Mouse (Mus musculus) liver, embryonic 13.5 days (tissue): ENCODE measurements at regions not wholly inside any gene's neighbourhood (a gene's known extent, or its start where the extent isn't known, plus 50 kb on each side); places are given as distances from the start of the nearest gene placed in this dataset.

ENCODE experiments used
- ATAC-seq: fragments of 200-750 bp; cut with Nextera tagmentation; 2 replicates; pipeline ENCODE4 v1.8.0; 2017; ENCODE audit warnings: low read depth, mild to moderate bottlenecking, moderate number of reproducible peaks, moderate library complexity
- DNase-seq: peaks from one replicate; pipeline ENCODE4 v3.0.0; 2022
- H3K27ac ChIP-seq: fragments of 300-500 bp; sonication (generic); 2 replicates; pipeline ENCODE4 v1.5.1; 2015; ENCODE audit warnings: moderate library complexity, mild to moderate bottlenecking, inconsistent platforms
- H3K27me3 ChIP-seq: fragments of 300-500 bp; sonication (generic); 2 replicates; pipeline ENCODE4 v1.6.1; 2015; ENCODE audit warnings: mild to moderate bottlenecking, inconsistent platforms
- H3K36me3 ChIP-seq: fragments of 300-500 bp; sonication (generic); 2 replicates; pipeline ENCODE4 v1.6.1; 2015; ENCODE audit warnings: mild to moderate bottlenecking, inconsistent platforms
- H3K4me1 ChIP-seq: fragments of 300-500 bp; sonication (generic); replicated peaks from 2 replicates; pipeline ENCODE4 v1.6.1; 2015; ENCODE audit warnings: inconsistent platforms
- H3K4me2 ChIP-seq: fragments of 300-500 bp; sonication (generic); 2 replicates; pipeline ENCODE4 v1.6.1; 2015; ENCODE audit warnings: inconsistent platforms, mild to moderate bottlenecking, moderate library complexity
- H3K4me3 ChIP-seq: fragments of 300-500 bp; sonication (generic); replicated peaks from 2 replicates; pipeline ENCODE4 v1.5.1; 2015; ENCODE audit warnings: mild to moderate bottlenecking, inconsistent platforms
- H3K9ac ChIP-seq: fragments of 300-500 bp; sonication (generic); 2 replicates; pipeline ENCODE4 v1.6.1; 2015; ENCODE audit warnings: mild to moderate bottlenecking, inconsistent platforms
- H3K9me3 ChIP-seq: fragments of 300-500 bp; sonication (generic); replicated peaks from 2 replicates; pipeline ENCODE4 v1.6.1; 2016; ENCODE audit warnings: inconsistent platforms
- WGBS: fragments of 180-500 bp; shearing (Covaris S2); methylation state at CpG from one replicate; pipeline ENCODE4 v1.1.7; 2015; ENCODE audit not compliant: insufficient replicate concordance; 5-methylcytosine and 5-hydroxymethylcytosine counted together

DNA sequence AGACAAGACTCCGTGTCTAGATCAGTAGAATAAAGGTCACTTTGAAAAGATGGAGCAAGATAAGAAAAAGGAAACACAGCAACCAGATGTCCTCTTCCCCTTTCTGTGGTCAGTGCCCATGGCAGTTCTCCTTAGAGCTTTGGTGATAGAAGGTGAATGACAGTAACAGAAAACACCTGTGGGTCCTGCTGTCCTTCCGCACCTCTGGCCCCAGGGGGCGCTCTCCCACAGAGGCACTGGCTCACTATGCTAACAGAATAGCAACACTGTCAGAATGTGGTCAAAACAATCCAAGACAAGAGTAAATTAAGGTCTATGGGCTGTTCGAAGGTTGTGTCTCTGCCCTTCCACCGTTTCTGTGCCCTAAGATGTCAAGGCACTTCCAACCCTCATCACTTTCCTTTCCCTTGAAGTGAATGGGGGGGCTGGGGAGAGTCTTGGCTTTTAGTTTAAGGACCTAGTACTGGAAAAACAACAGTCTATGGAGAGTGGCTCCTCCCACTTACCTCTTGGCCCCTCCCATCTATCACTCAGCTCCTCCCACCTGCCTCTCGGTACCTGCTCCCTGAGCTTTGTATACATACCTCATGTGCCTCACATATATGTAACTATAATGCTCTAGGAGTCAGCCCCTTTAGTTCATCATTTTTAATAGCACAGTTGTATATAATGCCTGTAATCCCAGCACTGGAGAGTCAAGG, 86.2 kb upstream of the Tank start:
- DNase-seq (peak; percentile 32), ATAC-seq (peak; percentile 69)

DNA sequence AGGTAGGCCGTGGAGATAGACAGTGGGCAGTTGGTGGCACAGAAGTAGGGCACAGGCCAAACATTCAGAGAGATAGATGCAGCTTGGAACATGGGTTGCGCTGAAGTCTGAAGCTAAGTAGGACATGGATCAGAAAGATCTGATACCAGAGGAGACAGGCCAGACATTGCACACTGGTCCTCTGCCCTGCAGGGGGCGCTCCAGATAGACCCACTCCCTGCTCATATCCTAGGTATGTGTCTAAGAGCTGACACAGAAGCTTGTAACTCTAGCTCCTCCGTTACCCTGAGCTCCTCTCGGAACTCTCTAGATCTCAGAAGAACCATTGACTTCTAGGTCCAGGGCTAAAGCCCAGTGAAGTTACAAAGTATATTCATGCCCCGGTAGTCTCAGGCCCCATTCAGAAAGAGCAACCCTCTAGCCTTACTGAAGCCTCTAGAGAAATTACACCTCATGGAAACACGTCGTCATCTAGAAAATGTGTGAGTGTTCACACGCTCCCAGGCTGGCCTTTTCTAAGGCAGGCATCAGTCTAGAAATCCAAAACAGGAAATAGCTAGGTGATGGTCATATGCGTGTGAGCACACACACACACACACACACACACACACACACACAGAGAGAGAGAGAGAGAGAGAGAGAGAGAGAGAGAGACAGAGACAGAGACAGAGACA, 87.8 kb upstream of the Tank start:
- no peaks in the 10 kb centered on the region for H3K9me3 ChIP-seq
- H3K27ac ChIP-seq: no peak overlapping the region
- no peak overlapping the region for H3K4me3 ChIP-seq
- H3K9ac ChIP-seq: no peak overlapping the region
- H3K27me3 ChIP-seq: no peaks in the 10 kb centered on the region
- H3K4me2 ChIP-seq: no peak overlapping the region
- 77% methylated on average over 10 of the region's 10 CpGs for WGBS
- H3K4me1 ChIP-seq: peaks cover 9% of the 10 kb centered on the region; the same call in 1 of the 2 replicates
- peak; percentile 44; the same call in 1 of the 2 replicates for ATAC-seq
- no peak for DNase-seq
- H3K36me3 ChIP-seq: no peaks in the 10 kb centered on the region

More for the DNA sequence above, 86.2 kb upstream of the Tank start:
- no peak overlapping the region for H3K9ac ChIP-seq
- H3K36me3 ChIP-seq: no peaks in the 10 kb centered on the region
- no peak overlapping the region for H3K27ac ChIP-seq
- H3K27me3 ChIP-seq: no peaks in the 10 kb centered on the region
- 39% methylated on average over 6 of the region's 6 CpGs for WGBS
- no peaks in the 10 kb centered on the region for H3K9me3 ChIP-seq
- H3K4me3 ChIP-seq: no peak overlapping the region
- H3K4me1 ChIP-seq: peaks cover 9% of the 10 kb centered on the region; the same call in 1 of the 2 replicates
- H3K4me2 ChIP-seq: no peak overlapping the region

DNA sequence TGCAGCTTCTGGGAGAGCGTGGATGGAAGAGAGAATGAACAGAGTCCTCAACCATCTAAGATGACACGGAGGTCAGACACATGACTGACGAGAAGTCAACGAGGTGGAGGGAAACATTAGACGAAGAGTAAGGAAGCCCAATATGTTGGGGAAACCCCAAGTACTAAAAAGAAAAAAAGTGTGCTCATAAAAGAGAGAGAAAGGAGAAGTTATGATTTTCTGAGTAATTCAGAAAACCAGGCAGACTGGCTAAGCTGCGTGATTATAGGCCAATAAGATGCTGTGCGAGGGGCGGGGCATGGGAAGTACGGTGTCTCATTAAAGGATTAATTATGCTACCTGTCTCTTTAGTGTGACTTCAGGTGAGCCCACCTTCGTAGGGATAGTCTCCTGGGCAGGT, 88.6 kb upstream of the Tank start:
- no peaks in the 10 kb centered on the region for H3K36me3 ChIP-seq
- no peaks in the 10 kb centered on the region for H3K9me3 ChIP-seq
- 76% methylated on average over 10 of the region's 10 CpGs for WGBS
- H3K4me1 ChIP-seq: peaks cover 9% of the 10 kb centered on the region; the same call in 1 of the 2 replicates
- no peak for DNase-seq
- no peaks in the 10 kb centered on the region for H3K27me3 ChIP-seq
- ATAC-seq: no peak
- H3K27ac ChIP-seq: no peak overlapping the region
- no peak overlapping the region for H3K9ac ChIP-seq
- H3K4me3 ChIP-seq: no peak overlapping the region
- H3K4me2 ChIP-seq: no peak overlapping the region

DNA sequence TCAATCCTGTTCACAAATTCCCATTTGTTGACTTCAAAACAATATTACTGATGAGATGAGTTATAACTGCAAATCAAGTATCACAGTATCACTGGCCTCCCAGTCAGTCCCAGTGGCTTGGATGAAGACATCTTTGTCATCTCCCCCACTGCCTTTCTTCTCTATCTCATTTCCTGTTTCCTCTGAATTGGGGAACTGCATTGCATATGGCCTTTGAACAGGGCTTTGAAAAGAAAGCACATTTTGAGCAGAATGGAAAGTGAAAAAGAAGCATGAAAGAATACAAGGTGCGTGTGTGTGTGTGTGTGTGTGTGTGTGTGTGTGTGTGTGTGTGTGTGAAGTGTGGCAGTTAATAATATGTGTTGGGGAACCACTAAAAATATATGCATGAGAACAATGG, 94.6 kb upstream of the Tank start:
- whole genome bisulfite sequencing: 41% methylated on average over 1 of the region's 1 CpGs
- H3K27me3 ChIP-seq: no peaks in the 10 kb centered on the region
- H3K27ac ChIP-seq: no peak overlapping the region
- DNase-seq (no peak), ATAC-seq (no peak)
- no peaks in the 10 kb centered on the region for H3K4me1 ChIP-seq
- no peak overlapping the region for H3K9ac ChIP-seq
- H3K9me3 ChIP-seq: no peaks in the 10 kb centered on the region
- no peak overlapping the region for H3K4me2 ChIP-seq
- no peak overlapping the region for H3K4me3 ChIP-seq
- no peaks in the 10 kb centered on the region for H3K36me3 ChIP-seq

DNA sequence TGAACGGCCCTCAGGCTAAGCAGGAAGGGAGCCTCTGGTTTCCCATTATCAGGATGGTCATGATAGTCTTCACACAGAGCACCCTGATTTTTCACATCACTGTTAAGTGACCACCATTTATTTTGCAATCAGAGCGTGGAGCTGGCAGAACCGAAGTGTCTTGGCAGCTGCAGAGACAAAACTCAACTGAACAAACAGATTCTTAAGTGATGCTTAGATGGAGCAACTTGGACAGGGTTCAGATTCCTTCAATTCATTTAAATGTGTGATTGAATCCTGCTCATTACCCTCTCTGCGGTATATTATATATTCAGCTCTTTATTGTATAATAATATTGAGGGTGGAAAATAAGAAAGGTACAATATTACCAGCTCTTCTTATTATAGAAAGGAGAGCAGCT, 101.7 kb upstream of the Tank start:
- no peak for ATAC-seq
- no peaks in the 10 kb centered on the region for H3K27me3 ChIP-seq
- H3K4me1 ChIP-seq: no peaks in the 10 kb centered on the region
- H3K27ac ChIP-seq: no peak overlapping the region
- no peaks in the 10 kb centered on the region for H3K36me3 ChIP-seq
- WGBS: 75% methylated on average over 4 of the region's 4 CpGs
- no peaks in the 10 kb centered on the region for H3K9me3 ChIP-seq
- no peak overlapping the region for H3K4me3 ChIP-seq
- no peak overlapping the region for H3K4me2 ChIP-seq
- no peak overlapping the region for H3K9ac ChIP-seq
- DNase-seq: no peak

DNA sequence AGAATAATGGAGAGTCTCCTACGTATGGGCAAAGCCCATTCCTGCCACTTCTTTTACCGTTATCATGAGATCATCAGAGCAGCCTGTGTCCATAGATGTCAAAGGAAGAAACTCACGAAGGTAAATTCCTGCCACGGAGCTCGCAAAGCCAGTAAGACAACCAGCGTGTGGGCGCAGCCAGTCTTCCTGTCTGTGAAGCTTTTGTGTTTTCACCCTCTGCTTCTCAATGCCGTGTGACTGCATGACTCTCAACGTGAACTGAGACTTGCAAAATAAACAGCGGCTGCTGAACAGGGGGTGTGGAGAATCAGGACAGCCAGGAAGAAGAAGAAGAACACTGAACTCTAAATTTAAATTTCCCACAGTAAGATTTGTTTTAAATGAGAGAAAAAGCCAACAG, 103.8 kb upstream of the Tank start:
- Histone ChIP-seq H3K27me3 (no peaks in the 10 kb centered on the region), H3K27ac (no peak overlapping the region), H3K9me3 (no peaks in the 10 kb centered on the region), H3K4me3 (no peak overlapping the region), H3K4me2 (no peak overlapping the region), H3K36me3 (no peaks in the 10 kb centered on the region), H3K9ac (no peak overlapping the region), H3K4me1 (peaks cover 15% of the 10 kb centered on the region)
- WGBS: 63% methylated on average over 10 of the region's 10 CpGs
- ATAC-seq (no peak), DNase-seq (no peak)

DNA sequence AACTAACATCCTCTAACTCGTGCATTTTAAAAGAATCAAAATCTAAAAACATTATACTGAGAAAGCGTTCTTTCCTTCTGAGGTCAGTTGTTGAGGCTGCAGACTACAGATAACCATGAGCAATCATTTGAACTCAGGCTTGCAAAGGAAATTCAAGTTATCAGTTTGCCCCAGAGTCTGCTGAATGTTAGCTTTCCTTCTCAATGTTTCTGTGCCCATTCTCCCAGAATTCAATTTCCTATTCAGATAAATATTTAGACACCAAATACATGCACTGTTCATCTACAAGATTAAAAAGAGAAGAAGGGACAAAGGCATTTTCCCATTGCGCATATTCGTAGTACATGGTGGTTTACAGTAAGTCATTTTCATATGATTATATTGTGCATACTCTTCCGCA, 107.9 kb upstream of the Tank start:
- no peak overlapping the region for H3K9ac ChIP-seq
- DNase-seq (peak; percentile 26), ATAC-seq (peak; percentile 92)
- H3K4me2 ChIP-seq: peak overlapping the region; percentile 15; the same call in 1 of the 2 replicates
- WGBS: 41% methylated on average over 5 of the region's 5 CpGs
- H3K36me3 ChIP-seq: no peaks in the 10 kb centered on the region
- no peaks in the 10 kb centered on the region for H3K9me3 ChIP-seq
- no peak overlapping the region for H3K27ac ChIP-seq
- H3K4me3 ChIP-seq: no peak overlapping the region
- peaks cover 23% of the 10 kb centered on the region for H3K4me1 ChIP-seq
- H3K27me3 ChIP-seq: no peaks in the 10 kb centered on the region

DNA sequence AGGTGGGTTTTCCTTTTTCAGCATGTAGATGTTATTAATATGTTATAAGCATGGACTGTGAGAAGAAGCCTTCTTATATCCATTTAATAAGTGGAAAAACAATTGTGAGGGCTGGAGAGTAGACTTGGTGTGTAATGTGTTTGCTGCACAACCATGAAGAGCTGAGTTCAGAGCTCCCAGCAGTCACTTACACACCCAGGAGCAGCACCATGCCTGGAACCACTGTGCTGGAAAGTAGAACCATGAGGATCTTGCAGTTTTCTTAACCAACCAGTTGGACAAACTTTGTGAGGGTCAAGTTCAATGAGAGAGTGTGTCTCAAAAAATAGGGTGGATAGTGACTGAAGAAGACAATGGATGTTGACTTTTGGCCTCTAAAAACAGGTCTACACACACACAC, 108.3 kb upstream of the Tank start:
- Histone ChIP-seq H3K27ac (no peak overlapping the region), H3K4me2 (peak overlapping the region; percentile 15; the same call in 1 of the 2 replicates), H3K36me3 (no peaks in the 10 kb centered on the region)

DNA sequence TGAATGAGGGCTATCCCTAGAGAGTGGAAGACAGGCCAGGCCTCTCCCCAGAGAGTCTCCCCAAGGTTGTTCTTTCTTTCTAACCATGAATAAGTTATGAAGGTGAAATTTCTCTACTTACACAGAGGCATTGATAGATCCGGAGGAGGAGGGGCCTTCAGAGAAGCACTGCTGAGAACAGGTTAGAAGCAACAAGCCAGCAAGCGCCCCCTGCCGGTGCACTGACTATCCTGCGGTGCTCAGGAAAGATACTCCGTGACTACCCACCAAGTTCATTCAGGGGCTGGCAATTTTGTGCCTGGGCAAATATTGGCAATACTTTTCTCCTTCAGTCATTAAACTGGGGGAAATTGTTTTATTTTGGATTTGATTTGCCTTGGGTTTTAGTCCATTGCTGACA, 122.5 kb upstream of the Tank start:
- 14% methylated on average over 5 of the region's 5 CpGs for WGBS
- Histone ChIP-seq H3K4me3 (no peak overlapping the region), H3K4me2 (no peak overlapping the region), H3K27me3 (0 out of 2 replicates have a peak, but pooled peaks cover 3% of the 10 kb centered on the region), H3K27ac (no peak overlapping the region), H3K36me3 (no peaks in the 10 kb centered on the region), H3K9me3 (no peaks in the 10 kb centered on the region), H3K9ac (no peak overlapping the region), H3K4me1 (no peaks in the 10 kb centered on the region)
- no peak for ATAC-seq
- DNase-seq: peak; percentile 10

More for the DNA sequence above, 108.3 kb upstream of the Tank start:
- H3K9ac ChIP-seq: no peak overlapping the region
- ATAC-seq (peak; percentile 49), DNase-seq (no peak)
- H3K4me3 ChIP-seq: no peak overlapping the region
- no peaks in the 10 kb centered on the region for H3K27me3 ChIP-seq
- peaks cover 23% of the 10 kb centered on the region for H3K4me1 ChIP-seq
- H3K9me3 ChIP-seq: no peaks in the 10 kb centered on the region

DNA sequence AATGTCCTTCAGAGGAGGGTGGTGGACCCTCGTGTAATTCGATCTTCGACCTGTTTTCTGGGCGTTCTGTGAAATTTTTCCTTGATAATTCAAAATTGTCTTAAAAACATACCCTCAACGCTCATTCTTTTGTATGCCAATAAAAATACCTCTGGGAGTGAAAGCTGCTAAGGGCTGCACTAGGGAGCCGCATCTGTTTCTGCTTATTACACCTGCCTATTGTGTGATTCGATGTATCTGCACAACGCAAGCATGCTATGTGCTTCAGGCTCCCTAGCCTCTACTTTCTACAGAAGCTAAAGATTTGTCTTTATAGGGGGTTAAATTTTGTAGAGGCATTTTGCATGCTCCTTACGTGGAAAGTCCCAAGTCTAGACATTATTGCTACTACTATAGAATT, 123.7 kb upstream of the Tank start:
- Histone ChIP-seq H3K4me1 (no peaks in the 10 kb centered on the region), H3K36me3 (no peaks in the 10 kb centered on the region), H3K4me2 (no peak overlapping the region), H3K9me3 (no peaks in the 10 kb centered on the region), H3K9ac (no peak overlapping the region), H3K27ac (no peak overlapping the region), H3K27me3 (0 out of 2 replicates have a peak, but pooled peaks cover 3% of the 10 kb centered on the region), H3K4me3 (no peak overlapping the region)
- DNase-seq (no peak), ATAC-seq (no peak)
- WGBS: 27% methylated on average over 9 of the region's 9 CpGs

DNA sequence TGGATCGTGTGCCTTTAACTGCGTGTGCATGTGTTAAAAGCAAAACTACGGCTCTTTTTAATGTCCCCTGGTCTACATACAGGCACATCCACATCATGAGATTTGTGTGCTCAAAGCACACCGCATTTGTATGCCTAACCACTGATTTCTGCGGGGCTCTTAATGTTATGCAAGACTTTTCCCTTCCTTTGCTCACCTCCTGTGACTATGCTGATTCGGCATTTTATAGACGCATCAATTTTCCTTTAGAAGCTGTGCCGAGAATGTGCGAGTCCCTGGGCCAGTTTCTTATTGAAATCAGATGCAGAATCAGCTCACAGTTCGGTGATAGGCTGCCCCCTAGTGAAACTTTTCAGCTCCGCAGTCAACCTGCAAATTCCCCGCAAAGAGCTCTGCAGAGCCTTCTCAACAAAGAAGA, 124.1 kb upstream of the Tank start:
- H3K4me3 ChIP-seq: 0 out of 2 replicates have a peak overlapping the region, but pooled peaks have one; percentile 22
- H3K4me2 ChIP-seq: peak overlapping the region; percentile 39; the same call in 1 of the 2 replicates
- ATAC-seq: no peak
- H3K27ac ChIP-seq: no peak overlapping the region
- H3K27me3 ChIP-seq: 0 out of 2 replicates have a peak, but pooled peaks cover 3% of the 10 kb centered on the region
- H3K36me3 ChIP-seq: no peaks in the 10 kb centered on the region
- no peak overlapping the region for H3K9ac ChIP-seq
- 10% methylated on average over 12 of the region's 12 CpGs for WGBS
- H3K9me3 ChIP-seq: no peaks in the 10 kb centered on the region
- no peaks in the 10 kb centered on the region for H3K4me1 ChIP-seq
- peak; percentile 30 for DNase-seq
